18 mouse cellular contexts compared by ENCODE assay signal in the genomic region with DNA sequence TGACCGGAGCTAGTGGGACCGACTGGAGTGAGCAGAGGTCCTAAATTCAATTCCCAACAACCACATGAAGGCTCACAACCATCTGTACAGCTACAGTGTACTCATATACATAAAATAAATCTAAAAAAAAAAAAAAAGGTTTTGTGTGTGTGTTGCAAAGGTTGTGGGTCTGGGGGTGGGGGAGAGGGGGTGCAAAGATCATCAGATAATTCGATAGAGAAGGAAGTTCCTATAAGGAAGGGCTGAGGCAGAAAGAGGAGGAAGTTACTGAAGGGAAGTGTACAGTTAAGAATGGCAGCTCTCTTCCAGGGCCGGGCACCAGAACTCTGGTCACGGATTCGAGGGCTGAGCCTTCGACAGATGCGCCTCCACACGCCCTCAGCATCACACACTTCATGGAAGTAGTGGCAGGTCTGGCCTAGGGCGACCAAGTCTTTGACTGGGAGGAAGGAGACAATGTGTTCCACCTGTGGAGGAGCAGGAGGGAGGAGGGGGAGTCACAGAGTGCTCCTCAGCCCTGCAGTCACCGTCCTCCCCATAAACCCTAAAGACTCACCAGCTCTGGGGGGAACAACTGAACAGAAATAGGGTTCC. TPM values are rescaled to one million over a fixed set of nuclear protein-coding genes. Genes with fewer than 3 reads are reported as not detected.
"Had no signal": no experiment of that assay in that cellular context is flagged by ENCODE, and none has a peak within 500 bp of the region (broad histone marks: within the 10 kb centered on the region; RNA-seq: fewer than 3 reads in every experiment).

No protein-coding gene starts in this region.

- H3K27ac ChIP-seq: kidney, embryonic 15.5 days; left cerebral cortex, adult 2 months; limb, embryonic 12.5 days; liver, embryonic 14.5 days; midbrain, embryonic 12.5 days; stomach, embryonic 15.5 days had no signal

- DNase-seq: kidney, adult 2 months; kidney, postnatal 14 days; liver; lung, adult 2 months; lung, postnatal 36 days; spleen, adult 18-20 months; thymus, adult 2 months; thymus, postnatal 25 days had no signal

- H3K9me3 ChIP-seq: kidney, embryonic 15.5 days; limb, embryonic 12.5 days; midbrain, embryonic 12.5 days; stomach, embryonic 15.5 days had no signal

- H3K4me3 ChIP-seq: kidney, embryonic 15.5 days; left cerebral cortex, adult 2 months; limb, embryonic 12.5 days; midbrain, embryonic 12.5 days; stomach, embryonic 15.5 days had no signal

- H3K4me2 ChIP-seq: kidney, embryonic 15.5 days; limb, embryonic 12.5 days; midbrain, embryonic 12.5 days; stomach, embryonic 15.5 days had no signal

- H3K9ac ChIP-seq: kidney, embryonic 15.5 days; limb, embryonic 12.5 days; liver, embryonic 14.5 days; midbrain, embryonic 12.5 days; stomach, embryonic 15.5 days had no signal

- H3K27me3 ChIP-seq: kidney, embryonic 15.5 days; limb, embryonic 12.5 days; stomach, embryonic 15.5 days had no signal

- ATAC-seq: intestine, embryonic 16.5 days; lung, postnatal 0 days; midbrain, embryonic 16.5 days had no signal

- H3K36me3 ChIP-seq: kidney, embryonic 15.5 days; limb, embryonic 12.5 days; midbrain, embryonic 12.5 days; stomach, embryonic 15.5 days had no signal

RNA-seq across cellular contexts. Expression of a gene that starts 4.8 kb away (rescaled TPM):
- total RNA-seq: megakaryocyte-erythroid progenitor cell, adult 5-6 weeks had no signal

RNA-seq across cellular contexts. Expression of a gene that starts 10.4 kb away (rescaled TPM):
- total RNA-seq: megakaryocyte-erythroid progenitor cell, adult 5-6 weeks had no signal
